Mouse (Mus musculus) frontal cortex, adult 2 months (tissue): Measurements from ENCODE around the gene Hes3. TPM values are rescaled to one million over a fixed set of nuclear protein-coding genes. Genes with fewer than 3 reads are reported as not detected.

Experiments used
- DNase-seq, 2 experiments: peaks; one replicate each; pipeline ENCODE4 v3.0.0; 2022; ENCODE audit warnings: low spot score in 1 of 2; ENCODE audit errors: extremely low spot score in 1 of 2
- polyA plus RNA-seq: library from polyadenylated mRNA; depleted of rRNA; stranded (reverse); fragments of >200 nt; gene quantifications from 2 replicates; pipeline ENCODE4 v1.2.3, GENCODE M21; 2012; rRNA removed

The Hes3 gene
- polyA plus RNA-seq, result 0.38 and 0.71 TPM in 2 replicates

DNA sequence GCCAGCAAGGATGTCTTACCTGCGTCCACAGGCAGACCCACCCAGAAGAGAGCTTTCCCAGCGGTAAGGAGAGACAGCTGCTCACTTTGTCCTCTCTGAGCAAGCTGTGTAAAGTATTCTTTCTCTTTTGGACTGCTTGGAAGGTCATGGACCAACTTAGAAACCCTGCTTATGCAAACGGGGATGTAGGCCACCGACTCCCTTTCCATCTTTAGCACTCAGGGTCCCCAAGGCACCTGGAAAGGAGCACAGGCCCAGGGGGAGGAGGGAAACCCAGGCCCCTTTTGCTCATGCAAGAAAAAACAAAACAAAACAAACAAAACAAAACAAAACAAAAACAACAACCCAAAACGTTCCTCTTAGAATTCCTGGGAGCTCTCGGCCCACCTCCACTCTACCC lies at the start of gene Hes3:
Hes3 (minus strand) TSS at position 101 of the 400 bp plus-strand sequence.
- DNase-seq, result no peak

DNA sequence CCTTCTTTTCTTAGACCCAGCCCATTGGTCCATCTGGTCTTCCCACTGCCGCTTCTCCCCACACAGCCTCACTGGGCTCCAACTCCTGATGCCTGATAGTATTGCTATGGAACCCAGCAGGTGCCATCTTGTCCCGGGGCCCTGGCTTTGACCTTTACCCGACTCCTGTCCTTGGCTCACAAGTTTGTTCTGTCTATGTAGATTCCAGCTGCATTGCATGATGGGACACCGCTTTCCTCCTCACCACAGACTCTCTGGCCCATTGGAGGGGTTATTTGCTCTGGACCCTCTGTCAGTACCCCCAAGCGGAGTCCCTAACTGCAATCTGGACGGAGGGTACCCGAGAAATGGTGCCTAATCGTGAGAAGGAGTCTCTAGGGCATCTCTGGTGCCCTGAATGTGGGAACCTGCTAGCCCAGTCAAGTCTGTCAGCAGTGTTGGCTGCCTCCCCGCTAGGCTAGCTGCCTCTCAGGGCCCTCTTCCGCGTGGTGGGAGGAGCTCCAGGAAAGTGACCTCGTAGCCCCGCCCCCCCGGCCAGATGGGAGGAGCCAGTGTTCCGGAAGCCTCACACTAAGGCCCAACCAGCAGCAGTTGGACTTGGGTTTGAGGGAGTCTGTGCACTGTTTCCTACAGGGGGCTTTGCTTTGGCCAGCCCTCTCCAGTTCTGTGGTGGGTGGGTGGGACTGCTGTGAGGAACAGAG lies 49.3 kb upstream of the Hes3 start:
- peak in 1 of 2 experiments; percentile 51 for DNase-seq

GRCm38 (mm10) chr4:152339293-152339790 lies 47.9 kb upstream of the Hes3 start:
- DNase-seq, result no peak

- DNase-seq, result peak in 1 of 2 experiments; percentile 75
These were observed 47.2 kb upstream of the Hes3 start, which contains the start of gene Chd5 for GRCm38 (mm10) chr4:152338419-152339292. Gene Chd5, plus strand, starts transcription at chr4:152338651.

GRCm38 (mm10) chr4:152337772-152338171 lies 46.3 kb upstream of the Hes3 start:
- no peak for DNase-seq

- no peak for DNase-seq
These were observed 42.1 kb upstream of the Hes3 start for GRCm38 (mm10) chr4:152333587-152333986.

DNA sequence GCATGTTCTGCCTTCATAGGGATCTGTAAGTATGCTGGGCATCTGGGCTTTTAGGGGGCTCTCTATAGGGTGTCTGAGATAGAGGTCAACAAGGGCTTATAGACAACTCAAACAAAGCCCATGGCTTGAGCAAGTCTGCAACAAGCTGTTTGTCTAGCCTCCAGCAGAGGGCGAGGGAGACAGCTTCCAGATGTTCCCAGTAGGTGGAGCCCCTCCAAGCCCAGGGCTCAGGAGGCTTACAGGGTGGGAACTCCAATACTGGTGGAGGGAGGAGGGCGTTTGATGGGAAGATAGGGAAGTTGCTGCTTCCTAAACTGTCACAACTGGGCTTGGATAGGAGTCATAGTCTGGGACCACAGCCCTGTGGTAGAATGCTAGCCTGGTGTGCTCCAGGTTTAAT lies 41.5 kb upstream of the Hes3 start:
- DNase-seq, result peak in 1 of 2 experiments; percentile 85

- DNase-seq, result no peak
These were observed 37.2 kb upstream of the Hes3 start for GRCm38 (mm10) chr4:152328691-152329090.

GRCm38 (mm10) chr4:152326543-152326942 lies 35.1 kb upstream of the Hes3 start:
- no peak for DNase-seq

DNA sequence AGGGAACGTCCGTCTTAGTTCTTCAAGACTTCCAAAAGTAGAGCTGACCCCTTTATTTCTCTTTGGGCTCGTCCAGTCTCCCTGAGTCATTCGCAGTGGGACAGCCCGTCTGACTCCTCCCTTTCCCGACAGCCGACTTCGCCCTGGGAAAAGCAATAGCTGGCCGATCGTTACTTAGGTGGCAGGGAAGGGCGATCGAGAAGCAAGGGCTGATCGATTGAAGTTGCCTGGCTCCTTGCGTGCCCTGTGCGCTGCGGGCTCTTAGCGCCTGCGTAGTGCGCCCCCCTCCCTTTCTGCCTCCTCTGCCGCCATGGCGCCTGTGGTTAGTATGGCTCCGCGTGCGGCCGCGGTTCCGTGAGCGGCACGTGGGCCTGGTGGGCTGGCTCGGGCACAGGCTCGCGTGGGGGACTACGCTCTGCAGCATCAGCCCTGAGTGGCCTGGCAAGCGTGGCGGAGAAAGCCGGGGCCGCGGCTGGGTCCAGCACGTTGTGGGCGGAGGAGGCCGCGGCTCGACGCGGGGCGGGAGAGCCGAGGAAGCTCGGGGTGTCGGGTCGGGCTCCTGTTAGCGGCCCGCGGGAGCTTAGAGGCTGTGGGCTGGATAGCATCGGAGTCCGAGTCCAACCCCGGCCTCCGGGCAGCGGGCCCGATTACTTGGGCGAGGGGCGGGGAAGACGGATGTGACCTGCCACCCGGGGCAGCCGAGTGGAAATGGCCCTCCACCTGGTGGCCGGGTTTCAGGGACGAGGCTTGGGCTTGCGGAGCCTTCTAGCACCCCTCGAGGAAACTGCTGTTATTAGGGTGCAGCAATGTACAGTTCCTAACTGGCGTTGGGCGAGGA lies 34.3 kb upstream of the Hes3 start, which contains the start of gene Rpl22:
Rpl22 (plus strand) TSS at position 169 of the 838 bp plus-strand sequence.
- DNase-seq, result peak; percentile 94 to 98

DNA sequence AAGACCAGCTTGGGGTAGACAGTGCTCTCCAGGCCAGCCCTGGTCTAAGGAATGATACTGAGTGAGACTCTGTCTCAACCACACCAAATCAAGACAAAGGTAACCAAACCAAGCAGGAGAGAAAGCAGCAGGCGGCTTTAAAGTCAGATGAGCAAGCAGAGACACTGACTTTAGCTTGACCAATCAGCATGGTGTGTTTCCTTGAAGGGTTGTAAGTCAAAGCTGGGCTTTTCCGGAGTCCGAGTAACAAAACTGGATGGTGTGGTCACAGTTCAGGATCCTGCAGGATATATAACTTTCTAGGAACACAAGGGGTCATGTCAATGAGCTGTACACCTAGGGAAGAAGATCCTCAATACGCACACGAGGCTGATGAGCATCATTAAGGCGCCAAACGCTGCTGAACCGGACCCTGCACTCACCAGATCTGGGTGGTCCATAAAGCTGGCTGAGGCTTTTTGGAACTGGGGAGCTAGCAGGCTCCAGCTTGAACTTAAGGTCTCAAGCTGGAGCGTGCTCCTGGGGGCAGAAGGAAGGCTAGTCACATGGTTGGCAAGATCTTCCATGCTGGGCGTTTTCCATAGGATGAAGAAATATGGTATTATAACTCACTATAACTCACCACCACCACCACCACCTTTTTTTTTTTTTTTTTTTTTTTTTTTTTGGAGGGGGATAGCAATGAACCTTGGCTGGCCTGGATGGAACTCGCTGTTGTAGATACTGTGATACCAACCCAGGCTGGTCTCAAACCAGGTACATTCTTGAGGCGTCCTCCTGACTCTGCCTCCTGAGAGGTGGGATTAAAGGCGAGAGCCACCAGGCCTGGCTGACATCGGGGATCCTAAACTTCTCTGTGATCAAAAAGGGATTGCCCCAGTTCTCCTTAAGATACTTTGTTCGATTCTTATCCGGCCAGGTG lies 33.4 kb upstream of the Hes3 start:
- no peak for DNase-seq

DNA sequence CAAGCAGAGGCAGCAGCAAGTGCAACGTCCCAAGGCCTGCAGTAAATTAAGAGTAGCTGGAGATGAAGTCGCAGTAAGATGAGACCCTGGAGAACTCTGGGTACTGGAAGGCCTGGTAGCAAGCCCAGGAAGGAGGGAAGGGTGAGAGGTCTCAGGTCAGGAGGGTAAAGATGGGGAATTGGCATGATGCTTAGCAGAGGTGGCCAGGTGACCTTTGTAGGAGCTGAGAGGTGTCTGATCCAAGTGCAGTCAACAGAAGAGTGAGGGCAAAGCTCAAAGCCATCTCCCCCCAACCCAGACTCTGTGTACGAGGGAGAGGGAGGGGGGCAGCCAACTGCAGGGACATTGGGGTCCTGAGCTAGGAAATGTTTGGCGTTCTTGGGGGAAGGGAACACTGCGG lies 30.0 kb upstream of the Hes3 start:
- no peak for DNase-seq

GRCm38 (mm10) chr4:152318517-152319234 lies 27.2 kb upstream of the Hes3 start, which contains the start of gene Rnf207:
Gene Rnf207, minus strand, starts transcription at chr4:152318993.
- peak in 1 of 2 experiments; percentile 67 for DNase-seq

DNA sequence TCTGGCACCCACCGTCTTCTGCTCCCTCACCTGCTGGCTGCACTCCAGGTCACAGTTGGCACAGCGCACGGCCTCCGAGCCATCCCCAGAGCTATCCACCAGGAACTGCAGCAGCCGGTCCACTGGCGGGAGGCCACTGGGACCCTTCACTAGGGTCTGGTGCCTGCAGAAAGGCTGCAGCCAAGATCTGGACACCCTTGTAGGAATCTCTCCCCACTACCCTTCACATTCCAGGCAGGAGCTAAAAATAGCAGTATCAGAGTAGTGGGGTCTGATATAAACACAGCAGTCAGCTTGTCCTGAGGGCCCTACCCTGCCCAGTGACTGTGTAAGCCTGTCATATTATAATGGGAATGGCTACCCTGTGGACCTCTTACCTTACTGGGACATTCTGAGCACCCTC lies 26.2 kb upstream of the Hes3 start:
- DNase-seq, result no peak

DNA sequence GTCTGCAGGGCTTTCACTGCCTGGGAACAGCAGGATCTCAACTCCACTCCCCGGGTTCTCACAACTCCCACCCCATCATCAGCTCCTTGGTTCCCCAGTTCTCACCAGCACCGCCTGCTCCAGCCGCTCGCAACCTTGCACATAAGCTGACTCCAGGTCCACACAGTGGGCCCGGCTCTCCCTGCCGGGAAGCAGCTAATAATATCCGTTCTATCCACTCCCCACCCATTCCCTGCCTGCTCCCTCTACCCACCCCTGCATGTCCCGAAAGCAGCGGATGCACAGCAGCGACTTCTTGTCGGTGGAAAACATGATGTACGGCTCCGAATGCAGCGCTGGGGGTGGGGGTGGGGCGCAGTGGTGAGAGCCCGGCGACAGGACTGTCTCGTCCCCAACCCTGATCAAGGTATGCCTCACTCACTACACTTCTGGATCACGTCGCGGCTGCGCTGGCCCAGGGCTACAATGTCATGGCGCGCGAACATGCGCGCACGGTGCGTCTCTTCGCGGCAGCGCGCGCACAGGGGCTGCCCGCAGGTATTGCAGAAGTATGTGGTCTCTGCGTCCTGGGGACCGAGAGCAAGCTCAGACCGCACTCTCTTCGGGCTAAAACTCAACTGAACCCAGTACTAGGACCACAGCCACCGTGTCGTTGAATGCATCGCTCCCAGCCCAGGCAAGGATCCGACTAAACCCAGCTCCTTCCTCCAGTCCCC lies 24.2 kb upstream of the Hes3 start:
- peak in 1 of 2 experiments; percentile 31 for DNase-seq

DNA sequence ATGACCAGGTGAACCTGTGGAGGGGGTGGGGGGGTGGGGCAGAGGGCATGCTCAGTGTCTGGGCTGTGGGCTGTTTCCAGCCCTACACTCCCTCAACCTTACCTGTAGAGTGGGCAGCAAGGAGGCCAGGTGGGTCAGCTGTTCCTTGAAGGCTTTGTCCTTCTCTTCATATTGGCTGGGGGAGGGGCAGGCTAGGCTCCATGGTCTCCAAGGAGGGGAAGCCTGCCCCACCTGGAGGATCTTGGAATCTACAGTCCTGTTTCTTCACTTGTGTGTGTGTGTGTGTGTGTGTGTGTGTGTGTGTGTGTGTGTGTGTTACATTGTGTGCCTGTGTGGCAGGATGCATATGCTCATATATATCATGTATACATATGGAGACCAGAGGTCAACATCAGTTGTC lies 22.5 kb upstream of the Hes3 start:
- DNase-seq, result peak in 1 of 2 experiments; percentile 30

- peak in 1 of 2 experiments; percentile 45 for DNase-seq
These were observed 21.8 kb upstream of the Hes3 start for GRCm38 (mm10) chr4:152313211-152313632.

DNA sequence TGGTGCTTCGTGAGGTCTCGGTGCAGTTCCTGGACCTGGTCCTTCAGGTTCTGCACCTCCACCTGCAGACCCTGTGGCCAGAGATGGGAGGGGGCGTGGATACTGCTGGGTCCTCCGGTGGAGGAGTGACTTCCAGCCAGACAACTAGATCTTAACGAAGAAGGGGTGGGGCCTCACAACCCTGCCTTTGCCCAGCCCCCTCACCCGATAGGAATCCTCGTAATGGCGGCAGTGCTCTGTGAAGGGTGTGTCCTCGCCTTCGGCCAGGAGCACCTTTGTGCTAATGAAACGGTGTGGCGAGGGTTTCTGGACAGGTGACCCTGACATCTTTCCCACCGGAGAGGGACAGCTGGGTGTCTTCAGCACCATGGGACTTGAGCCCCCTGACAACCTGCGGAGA lies 20.7 kb upstream of the Hes3 start:
- no peak for DNase-seq
